Mouse (Mus musculus): ENCODE measurements around the gene Adh5. TPM values are rescaled to one million over a fixed set of nuclear protein-coding genes. Genes with fewer than 3 reads are reported as not detected.

The Adh5 gene
- polyA plus RNA-seq, 1 experiment, result 91.5 TPM

GRCm38 (mm10) chr3:138424247-138424646, 18.6 kb upstream of the Adh5 start:
- no peak overlapping the region for H3K4me3 ChIP-seq (ENCODE audit: insufficient read depth, poor library complexity, severe bottlenecking)
- no peaks in the 10 kb centered on the region for H3K36me3 ChIP-seq (ENCODE audit: control insufficient read depth, insufficient read depth)
- no peaks in the 10 kb centered on the region for H3K79me2 ChIP-seq (ENCODE audit: control insufficient read depth, insufficient read depth)
- no peak overlapping the region for H3ac ChIP-seq (ENCODE audit: control insufficient read depth, insufficient read length, low read depth)
- no peaks in the 10 kb centered on the region for H3K79me3 ChIP-seq (ENCODE audit: low read depth)
- H3K27me3 ChIP-seq (ENCODE audit: control insufficient read depth, insufficient read depth, insufficient read length), result no peaks in the 10 kb centered on the region
- TF ChIP-seq CTCF (IDR thresholded peaks at IDR 0.05; ENCODE audit: control insufficient read depth, insufficient read depth, insufficient read length), result no peak
- no peak for TF ChIP-seq FOSL1 (IDR thresholded peaks at IDR 0.05; ENCODE audit: insufficient read depth, low read length, poor library complexity, severe bottlenecking)
- TF ChIP-seq MYOG (IDR thresholded peaks at IDR 0.05; ENCODE audit: control insufficient read depth, extremely low read depth, insufficient read length), result no peak
- TF ChIP-seq CEBPB (IDR thresholded peaks at IDR 0.05; ENCODE audit: low read depth), result no peak
- TF ChIP-seq MYOD1 (IDR thresholded peaks at IDR 0.05; ENCODE audit: control insufficient read depth, insufficient read length, low read depth), result no peak
- no peak for TF ChIP-seq MAX (IDR thresholded peaks at IDR 0.05)
- no peak for TF ChIP-seq USF1 (IDR thresholded peaks at IDR 0.05; ENCODE audit: low read depth)

- no peak for TF ChIP-seq FOSL1 (IDR thresholded peaks at IDR 0.05; ENCODE audit: insufficient read depth, low read length, poor library complexity, severe bottlenecking)
- no peak for TF ChIP-seq MAX (IDR thresholded peaks at IDR 0.05)
- no peak for TF ChIP-seq USF1 (IDR thresholded peaks at IDR 0.05; ENCODE audit: low read depth)
- no peak for TF ChIP-seq MYOD1 (IDR thresholded peaks at IDR 0.05; ENCODE audit: control insufficient read depth, insufficient read length, low read depth)
- TF ChIP-seq CTCF (IDR thresholded peaks at IDR 0.05; ENCODE audit: control insufficient read depth, insufficient read depth, insufficient read length), result no peak
- TF ChIP-seq MYOG (IDR thresholded peaks at IDR 0.05; ENCODE audit: control insufficient read depth, extremely low read depth, insufficient read length), result no peak
- no peak for TF ChIP-seq CEBPB (IDR thresholded peaks at IDR 0.05; ENCODE audit: low read depth)
- Histone ChIP-seq H3K79me3 (ENCODE audit: low read depth) (no peaks in the 10 kb centered on the region), H3ac (ENCODE audit: control insufficient read depth, insufficient read length, low read depth) (no peak overlapping the region), H3K4me3 (ENCODE audit: insufficient read depth, poor library complexity, severe bottlenecking) (no peak overlapping the region), H3K27me3 (ENCODE audit: control insufficient read depth, insufficient read depth, insufficient read length) (no peaks in the 10 kb centered on the region), H3K36me3 (ENCODE audit: control insufficient read depth, insufficient read depth) (no peaks in the 10 kb centered on the region), H3K79me2 (ENCODE audit: control insufficient read depth, insufficient read depth) (no peaks in the 10 kb centered on the region)
Measured at GRCm38 (mm10) chr3:138430360-138430976, 12.4 kb upstream of the Adh5 start.

- H3K79me3 ChIP-seq (ENCODE audit: low read depth), result no peaks in the 10 kb centered on the region
- H3K36me3 ChIP-seq (ENCODE audit: control insufficient read depth, insufficient read depth), result no peaks in the 10 kb centered on the region
- H3K79me2 ChIP-seq (ENCODE audit: control insufficient read depth, insufficient read depth), result no peaks in the 10 kb centered on the region
- no peaks in the 10 kb centered on the region for H3K27me3 ChIP-seq (ENCODE audit: control insufficient read depth, insufficient read depth, insufficient read length)
- H3ac ChIP-seq (ENCODE audit: control insufficient read depth, insufficient read length, low read depth), result no peak overlapping the region
- no peak overlapping the region for H3K4me3 ChIP-seq (ENCODE audit: insufficient read depth, poor library complexity, severe bottlenecking)
- TF ChIP-seq MYOG (IDR thresholded peaks at IDR 0.05; ENCODE audit: control insufficient read depth, extremely low read depth, insufficient read length) (no peak), CEBPB (IDR thresholded peaks at IDR 0.05; ENCODE audit: low read depth) (no peak), MYOD1 (IDR thresholded peaks at IDR 0.05; ENCODE audit: control insufficient read depth, insufficient read length, low read depth) (no peak), FOSL1 (IDR thresholded peaks at IDR 0.05; ENCODE audit: insufficient read depth, low read length, poor library complexity, severe bottlenecking) (no peak), MAX (IDR thresholded peaks at IDR 0.05) (no peak), USF1 (IDR thresholded peaks at IDR 0.05; ENCODE audit: low read depth) (no peak), CTCF (IDR thresholded peaks at IDR 0.05; ENCODE audit: control insufficient read depth, insufficient read depth, insufficient read length) (no peak)
Measured at GRCm38 (mm10) chr3:138431835-138432234, 11.1 kb upstream of the Adh5 start.

GRCm38 (mm10) chr3:138438716-138439115, 4.2 kb upstream of the Adh5 start:
- Histone ChIP-seq H3K4me3 (ENCODE audit: insufficient read depth, poor library complexity, severe bottlenecking) (no peak overlapping the region), H3K79me3 (ENCODE audit: low read depth) (peaks cover 4% of the 10 kb centered on the region), H3K27me3 (ENCODE audit: control insufficient read depth, insufficient read depth, insufficient read length) (no peaks in the 10 kb centered on the region), H3K79me2 (ENCODE audit: control insufficient read depth, insufficient read depth) (peaks cover 6% of the 10 kb centered on the region), H3K36me3 (ENCODE audit: control insufficient read depth, insufficient read depth) (no peaks in the 10 kb centered on the region), H3ac (ENCODE audit: control insufficient read depth, insufficient read length, low read depth) (no peak overlapping the region)
- no peak for TF ChIP-seq FOSL1 (IDR thresholded peaks at IDR 0.05; ENCODE audit: insufficient read depth, low read length, poor library complexity, severe bottlenecking)
- TF ChIP-seq USF1 (IDR thresholded peaks at IDR 0.05; ENCODE audit: low read depth), result no peak
- TF ChIP-seq CTCF (IDR thresholded peaks at IDR 0.05; ENCODE audit: control insufficient read depth, insufficient read depth, insufficient read length), result no peak
- TF ChIP-seq MYOD1 (IDR thresholded peaks at IDR 0.05; ENCODE audit: control insufficient read depth, insufficient read length, low read depth), result no peak
- no peak for TF ChIP-seq MYOG (IDR thresholded peaks at IDR 0.05; ENCODE audit: control insufficient read depth, extremely low read depth, insufficient read length)
- TF ChIP-seq MAX (IDR thresholded peaks at IDR 0.05), result no peak
- no peak for TF ChIP-seq CEBPB (IDR thresholded peaks at IDR 0.05; ENCODE audit: low read depth)

- TF ChIP-seq MYOD1 (IDR thresholded peaks at IDR 0.05; ENCODE audit: control insufficient read depth, insufficient read length, low read depth) (no peak), MYOG (IDR thresholded peaks at IDR 0.05; ENCODE audit: control insufficient read depth, extremely low read depth, insufficient read length) (no peak), CTCF (IDR thresholded peaks at IDR 0.05; ENCODE audit: control insufficient read depth, insufficient read depth, insufficient read length) (no peak), MAX (IDR thresholded peaks at IDR 0.05) (no peak), USF1 (IDR thresholded peaks at IDR 0.05; ENCODE audit: low read depth) (no peak), FOSL1 (IDR thresholded peaks at IDR 0.05; ENCODE audit: insufficient read depth, low read length, poor library complexity, severe bottlenecking) (no peak), CEBPB (IDR thresholded peaks at IDR 0.05; ENCODE audit: low read depth) (no peak)
- peak overlapping the region; percentile 76 for H3ac ChIP-seq (ENCODE audit: control insufficient read depth, insufficient read length, low read depth)
Measured at GRCm38 (mm10) chr3:138442203-138442602, 690 bp upstream of the Adh5 start.

More at GRCm38 (mm10) chr3:138442203-138442602, 690 bp upstream of the Adh5 start:
- H3K27me3 ChIP-seq (ENCODE audit: control insufficient read depth, insufficient read depth, insufficient read length), result no peaks in the 10 kb centered on the region
- H3K4me3 ChIP-seq (ENCODE audit: insufficient read depth, poor library complexity, severe bottlenecking), result peak overlapping the region; percentile 71
- H3K79me2 ChIP-seq (ENCODE audit: control insufficient read depth, insufficient read depth), result peaks cover 27% of the 10 kb centered on the region
- peaks cover 12% of the 10 kb centered on the region for H3K79me3 ChIP-seq (ENCODE audit: low read depth)
- peaks cover 17% of the 10 kb centered on the region for H3K36me3 ChIP-seq (ENCODE audit: control insufficient read depth, insufficient read depth)
